Mouse (Mus musculus) liver, adult (tissue): Measurements from ENCODE around the gene Ifrd2.

Experiments used
- GATA4 ChIP-seq: IDR thresholded peaks from 2 replicates; pipeline ENCODE4 v1.6.1; 2014; ENCODE audit warnings: mild to moderate bottlenecking, low read length; ENCODE audit not compliant: insufficient replicate concordance

Ifrd2 gene

GRCm38 (mm10) chr9:107567702-107568319 is 19.6 kb upstream of the Ifrd2 start, which contains the start of gene Hyal2:
Gene Hyal2, plus strand, starts transcription at chr9:107567945.
- peak; percentile 69; the same call in 1 of the 2 replicates for TF ChIP-seq GATA4

GRCm38 (mm10) chr9:107568331-107569261 is 18.8 kb upstream of the Ifrd2 start:
- no peak for TF ChIP-seq GATA4

- peak; percentile 43; the same call in 1 of the 2 replicates for TF ChIP-seq GATA4
Measured at GRCm38 (mm10) chr9:107569270-107569669, 18.2 kb upstream of the Ifrd2 start.

GRCm38 (mm10) chr9:107570016-107570415 is 17.4 kb upstream of the Ifrd2 start:
- no peak for TF ChIP-seq GATA4

- no peak for TF ChIP-seq GATA4
Measured at GRCm38 (mm10) chr9:107570845-107571244, 16.6 kb upstream of the Ifrd2 start.

- peak; percentile 97 for TF ChIP-seq GATA4
Measured at GRCm38 (mm10) chr9:107571534-107572326, 15.7 kb upstream of the Ifrd2 start.

DNA sequence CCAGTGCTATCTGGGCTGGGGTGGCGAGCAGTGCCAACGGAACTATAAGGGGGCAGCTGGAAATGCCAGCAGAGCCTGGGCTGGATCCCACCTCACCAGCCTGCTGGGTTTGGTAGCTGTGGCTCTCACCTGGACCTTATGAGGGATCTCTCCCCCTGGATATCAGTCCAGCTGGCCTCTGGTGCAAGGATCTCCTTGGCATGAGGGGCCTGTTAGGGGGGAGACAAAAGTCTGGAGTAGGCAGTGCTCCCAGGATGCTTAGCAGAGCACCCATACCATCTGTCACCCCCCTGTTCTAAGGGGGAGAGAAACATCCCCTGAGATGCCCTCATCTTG is 15.1 kb upstream of the Ifrd2 start:
- no peak for TF ChIP-seq GATA4

DNA sequence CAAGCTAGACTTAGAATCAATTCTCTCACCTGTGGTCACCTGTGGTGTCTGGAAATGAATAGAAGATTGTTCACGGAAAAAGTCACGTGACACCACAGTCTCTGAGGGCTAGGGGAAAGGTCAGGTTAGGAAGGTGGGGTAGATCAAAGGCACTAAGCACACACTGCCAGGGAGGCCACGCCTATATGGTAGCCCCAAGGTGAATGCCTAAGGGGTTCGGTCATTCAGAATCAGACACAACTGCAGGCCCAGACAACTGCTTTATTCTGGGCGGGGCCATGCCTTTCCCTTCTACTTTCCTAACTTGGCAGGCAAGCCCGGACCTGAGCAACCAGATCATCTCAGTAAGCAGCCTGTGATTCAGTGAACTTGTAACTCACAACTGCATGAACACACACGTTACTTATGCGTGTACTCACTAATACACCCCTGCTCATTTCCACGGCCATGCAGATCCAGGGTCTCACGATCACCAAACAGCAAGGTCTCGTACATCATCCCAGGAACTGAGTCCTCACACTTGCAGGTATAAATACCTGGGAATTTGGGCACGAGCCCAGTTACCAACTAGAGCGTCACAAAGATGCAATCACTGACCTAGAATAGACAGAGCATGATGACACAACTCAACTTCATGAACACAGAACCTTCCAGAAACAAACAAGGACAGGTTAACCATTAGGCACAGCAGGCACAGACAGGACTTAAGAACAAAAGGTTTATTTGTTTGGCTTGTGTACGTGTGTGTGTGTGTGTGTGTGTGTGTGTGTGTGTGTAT is 11.7 kb upstream of the Ifrd2 start:
- TF ChIP-seq GATA4, result no peak

GRCm38 (mm10) chr9:107576357-107577107 is 10.9 kb upstream of the Ifrd2 start, which contains the start of gene Hyal1:
Gene Hyal1, plus strand, starts transcription at chr9:107576927.
- no peak; the same call in 1 of the 2 replicates for TF ChIP-seq GATA4

- TF ChIP-seq GATA4, result no peak
Measured at GRCm38 (mm10) chr9:107577871-107578270, 9.6 kb upstream of the Ifrd2 start.

DNA sequence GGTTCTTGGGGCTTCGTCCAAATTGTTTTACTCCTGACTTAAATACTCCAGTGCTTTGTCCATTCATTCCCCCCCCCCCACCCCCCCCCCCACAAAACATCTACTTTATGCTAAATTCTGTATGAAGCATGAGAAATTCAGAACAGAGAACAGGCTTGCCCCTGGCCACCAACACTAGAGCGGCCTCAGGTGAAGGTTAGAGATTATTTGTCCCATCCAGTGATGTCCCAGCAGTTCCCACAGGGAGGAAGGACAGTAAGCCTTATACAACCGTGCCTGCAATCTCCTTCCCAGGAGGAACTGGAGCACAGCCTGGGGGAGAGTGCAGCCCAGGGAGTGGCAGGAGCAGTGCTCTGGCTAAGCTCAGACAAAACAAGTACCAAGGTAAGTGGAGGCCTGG is 8.9 kb upstream of the Ifrd2 start, which contains the start of gene Naa80:
Gene Naa80, plus strand, starts transcription at position 301 of the 400 bp plus-strand sequence.
- no peak for TF ChIP-seq GATA4

DNA sequence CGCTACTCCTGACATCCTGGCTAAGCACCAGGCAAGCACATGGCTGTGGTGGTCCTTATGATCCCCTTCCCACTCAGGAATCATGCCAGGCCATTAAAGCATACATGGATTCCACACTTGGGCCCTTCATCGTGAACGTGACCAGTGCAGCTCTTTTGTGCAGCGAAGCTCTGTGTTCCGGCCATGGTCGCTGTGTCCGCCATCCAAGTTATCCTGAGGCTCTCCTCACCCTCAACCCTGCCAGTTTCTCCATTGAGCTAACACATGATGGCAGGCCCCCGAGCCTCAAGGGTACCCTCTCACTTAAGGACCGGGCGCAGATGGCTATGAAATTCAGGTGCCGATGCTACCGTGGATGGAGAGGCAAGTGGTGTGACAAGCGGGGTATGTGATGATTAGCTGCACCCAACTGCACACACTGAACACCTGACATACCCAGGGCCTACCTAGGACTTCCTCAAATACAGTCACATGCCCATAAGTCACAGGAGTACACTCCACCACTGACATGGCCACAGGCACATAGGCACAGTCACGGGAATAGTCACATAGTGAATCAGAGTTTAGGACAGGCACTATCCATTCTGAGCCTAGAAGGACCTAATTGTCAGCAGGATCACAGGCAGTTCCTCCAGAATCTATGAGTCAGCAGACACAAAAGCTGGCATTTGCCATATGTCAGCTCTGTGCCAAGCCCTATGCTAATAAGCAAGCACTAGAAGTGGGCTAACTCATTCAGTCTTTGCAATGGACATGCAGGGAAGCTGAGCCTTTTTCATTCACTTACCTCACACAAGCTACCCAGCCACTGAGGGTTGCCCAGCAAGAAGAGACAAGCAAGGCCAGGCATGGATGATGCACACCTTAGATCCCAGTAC is 8.2 kb upstream of the Ifrd2 start:
- no peak for TF ChIP-seq GATA4
